Mouse (Mus musculus) R1 (cell line): ENCODE results near the gene Dusp10.

Source experiments
- DNase-seq: peaks from one replicate; pipeline ENCODE4 v3.0.0-alpha.2; 2018; ENCODE audit warnings: low read depth, low spot score

Gene Dusp10

GRCm38 (mm10) chr1:184100927-184101749, 88.0 kb downstream of the Dusp10 start:
- DNase-seq = no peak

DNA sequence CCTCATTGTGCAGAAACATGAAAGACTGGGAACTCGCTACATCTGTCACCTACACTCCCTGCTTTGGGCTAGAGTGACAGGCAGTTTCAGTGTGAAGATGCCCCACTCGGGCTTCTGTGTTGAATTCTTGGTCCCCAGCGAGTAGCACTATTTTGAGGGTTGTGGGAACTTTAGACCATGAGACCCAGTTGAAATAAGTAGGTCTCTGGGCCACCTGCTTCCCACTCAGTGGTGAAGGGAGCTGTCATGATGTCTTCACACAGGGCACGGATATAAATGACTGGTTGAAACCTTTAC, 88.6 kb downstream of the Dusp10 start:
- no peak for DNase-seq

- DNase-seq = no peak
Observed at GRCm38 (mm10) chr1:184106832-184107231, 93.7 kb downstream of the Dusp10 start.

- no peak for DNase-seq
Observed at GRCm38 (mm10) chr1:184107448-184107847, 94.3 kb downstream of the Dusp10 start.

DNA sequence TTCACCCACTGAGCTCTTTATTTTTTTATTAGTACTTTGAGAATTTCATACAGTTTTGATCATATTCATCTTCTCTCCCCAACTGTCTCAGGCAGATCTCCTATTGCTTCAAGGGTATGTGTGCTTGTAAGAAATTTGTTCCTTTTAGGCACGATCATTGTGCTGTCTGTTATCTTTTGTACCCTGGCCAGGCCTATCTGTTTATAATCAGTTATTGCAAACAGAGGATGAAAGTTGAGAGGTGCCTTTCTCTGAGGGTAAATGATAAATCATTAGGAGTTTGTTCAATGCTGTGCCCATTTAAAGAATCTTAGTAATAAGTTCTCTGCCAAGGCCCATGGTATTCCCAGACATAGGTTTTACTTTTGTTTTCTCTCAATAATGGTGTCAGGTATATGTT, 95.2 kb downstream of the Dusp10 start:
- DNase-seq = no peak

- DNase-seq = no peak
Observed at GRCm38 (mm10) chr1:184117586-184117985, 104.5 kb downstream of the Dusp10 start.

DNA sequence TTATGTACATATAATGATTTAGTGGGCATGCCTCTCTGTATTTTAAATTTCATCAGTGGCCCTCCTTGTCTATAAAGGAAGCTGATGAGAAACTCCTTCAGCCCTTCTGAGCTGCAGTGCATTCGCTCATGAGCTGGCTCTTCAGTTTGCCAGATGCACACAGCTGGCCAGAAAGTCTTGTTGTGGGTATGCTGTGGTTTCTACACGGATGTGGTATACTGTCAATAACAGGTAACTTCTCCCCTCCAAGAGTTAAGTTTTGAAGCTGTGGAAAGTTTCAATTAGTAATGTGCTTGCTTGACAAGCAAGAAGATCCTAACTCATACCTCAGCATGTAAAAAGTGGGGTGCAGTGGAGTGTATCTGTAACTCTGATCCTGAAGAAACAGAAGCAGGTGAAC, 104.9 kb downstream of the Dusp10 start:
- DNase-seq = no peak

GRCm38 (mm10) chr1:184118586-184118985, 105.5 kb downstream of the Dusp10 start:
- no peak for DNase-seq
